Mouse (Mus musculus) CH12.LX (cell line): ENCODE results near the gene Gm20388.

ENCODE experiments used
- MAX ChIP-seq: IDR thresholded peaks from 2 replicates; pipeline ENCODE4 v1.6.1; 2011; ENCODE audit warnings: low read length, improper control_type of control experiment
- USF1 ChIP-seq: IDR thresholded peaks from 2 replicates; pipeline ENCODE4 v1.6.1; 2014; ENCODE audit warnings: low read depth, mild to moderate bottlenecking, inconsistent platforms, low read length, improper control_type of control experiment
- USF2 ChIP-seq: conservative IDR thresholded peaks from 2 replicates; pipeline ENCODE4 v1.6.1; 2011; ENCODE audit warnings: low read depth, low read length, improper control_type of control experiment

- TF ChIP-seq USF2: no peak
- no peak for TF ChIP-seq MAX
- no peak for TF ChIP-seq USF1
These were observed 3888.8 kb downstream of the Gm20388 start for GRCm38 (mm10) chr8:123799434-123799833.
